Mouse (Mus musculus): ENCODE measurements at regions not wholly inside any gene's neighbourhood (a gene's known extent, or its start where the extent isn't known, plus 50 kb on each side); places are given as distances from the start of the nearest gene placed in this dataset.

DNA sequence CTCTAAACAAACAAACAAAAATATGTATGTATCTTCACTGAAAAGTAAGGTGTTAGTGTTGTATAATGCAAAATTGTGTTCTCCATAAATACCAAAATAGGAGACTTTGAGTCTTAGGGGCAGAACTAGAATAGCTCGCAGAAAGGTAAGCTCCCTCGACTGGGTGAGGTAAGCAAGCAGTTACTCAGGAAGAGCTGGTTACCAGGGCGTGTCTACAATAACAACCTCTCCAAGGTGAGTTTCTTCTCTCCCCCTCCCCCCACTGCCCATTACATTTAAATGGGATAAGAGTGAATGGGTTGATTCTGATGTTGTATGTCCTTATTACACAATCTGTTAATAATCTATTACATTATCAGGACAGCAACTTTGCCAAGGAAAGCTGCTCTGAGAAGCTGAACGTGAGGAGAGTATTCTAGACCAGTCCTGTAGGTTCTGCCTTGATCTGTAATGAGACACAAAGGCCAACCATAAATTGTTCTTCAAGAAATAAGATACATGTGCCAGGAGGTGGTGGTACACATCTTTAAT lies 125.2 kb upstream of the Zfand5 start:
- no peak for DNase-seq (ENCODE audit: low spot score)

DNA sequence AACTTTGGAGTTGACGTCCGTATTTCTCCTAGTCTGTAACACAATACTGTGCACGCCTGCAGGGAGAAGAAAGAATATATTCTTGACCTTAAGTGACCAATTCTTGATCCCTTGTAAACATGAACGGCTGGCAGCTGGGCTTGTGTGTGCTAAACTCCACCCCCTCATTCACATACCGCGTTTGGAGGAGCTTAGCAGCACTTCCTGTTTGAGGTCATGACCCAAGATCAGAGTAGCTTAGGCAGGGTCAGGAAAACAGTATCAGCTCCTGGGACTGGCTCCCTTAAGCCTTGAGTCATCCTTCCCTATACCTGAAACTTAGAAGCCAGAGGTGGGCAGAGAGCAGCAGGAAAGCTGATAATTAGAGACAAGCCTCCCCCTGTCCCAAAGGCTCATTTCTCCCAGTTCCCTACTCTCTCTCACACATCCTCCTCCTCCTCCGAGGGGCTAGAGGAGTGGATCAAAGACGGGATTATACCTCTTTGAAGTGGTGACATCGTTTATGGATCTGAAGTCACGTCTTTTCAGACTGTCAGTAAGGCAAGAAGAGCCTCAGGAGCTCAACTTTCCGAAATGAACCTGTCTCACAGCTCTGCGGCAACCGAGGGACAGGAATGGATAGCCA lies 127.3 kb upstream of the Zfand5 start:
- DNase-seq (ENCODE audit: low spot score), result peak; percentile 92

DNA sequence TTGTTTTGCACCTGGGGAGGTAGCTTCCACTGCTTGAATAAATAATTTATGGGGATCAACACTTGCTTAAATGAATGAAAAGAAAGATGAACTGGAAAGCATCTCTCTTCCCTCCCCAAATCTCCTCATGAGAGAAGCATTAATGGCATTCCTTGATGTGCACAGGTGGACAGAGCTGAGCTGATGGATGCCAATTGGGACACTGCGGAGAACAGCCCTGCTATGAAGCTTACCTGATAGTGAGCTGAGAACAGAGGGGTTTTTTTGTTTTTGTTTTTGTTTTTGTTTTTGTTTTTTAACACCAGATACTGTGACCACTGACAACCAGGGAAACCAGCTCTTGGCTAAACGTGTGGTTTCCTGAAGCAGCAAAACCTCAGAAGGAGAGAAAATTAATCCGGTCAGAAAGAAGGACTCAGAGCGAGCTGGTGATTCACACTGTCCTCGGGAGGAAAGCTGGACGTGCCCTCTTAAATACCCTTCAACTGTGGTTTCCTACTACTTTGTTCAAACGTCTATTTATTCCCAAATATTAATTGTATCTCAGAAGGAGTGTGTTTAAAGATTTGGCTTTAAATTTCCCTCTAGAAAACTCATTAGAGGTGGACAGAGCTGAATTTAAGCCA lies 128.0 kb upstream of the Zfand5 start:
- no peak for DNase-seq (ENCODE audit: low spot score)

DNA sequence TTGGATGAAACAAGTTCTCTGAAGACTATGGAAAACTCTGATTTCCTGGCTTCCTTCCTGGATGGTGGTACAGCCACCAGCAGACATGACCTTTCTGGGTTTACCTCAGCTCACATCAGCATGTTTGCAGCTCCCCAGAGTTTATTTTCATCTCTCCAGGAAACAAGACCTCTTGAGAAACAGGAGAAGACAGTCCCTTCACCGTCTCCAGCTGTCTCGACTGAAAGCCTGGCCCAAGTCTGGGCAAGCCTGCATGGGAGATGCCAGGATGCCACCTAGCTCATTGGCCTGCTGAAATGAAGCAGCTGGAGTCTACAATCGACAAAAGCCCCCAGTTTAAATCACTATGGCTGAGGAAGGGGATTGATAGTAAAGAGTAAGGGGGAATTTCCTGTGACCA lies 131.6 kb upstream of the Zfand5 start:
- DNase-seq (ENCODE audit: low spot score), result no peak

DNA sequence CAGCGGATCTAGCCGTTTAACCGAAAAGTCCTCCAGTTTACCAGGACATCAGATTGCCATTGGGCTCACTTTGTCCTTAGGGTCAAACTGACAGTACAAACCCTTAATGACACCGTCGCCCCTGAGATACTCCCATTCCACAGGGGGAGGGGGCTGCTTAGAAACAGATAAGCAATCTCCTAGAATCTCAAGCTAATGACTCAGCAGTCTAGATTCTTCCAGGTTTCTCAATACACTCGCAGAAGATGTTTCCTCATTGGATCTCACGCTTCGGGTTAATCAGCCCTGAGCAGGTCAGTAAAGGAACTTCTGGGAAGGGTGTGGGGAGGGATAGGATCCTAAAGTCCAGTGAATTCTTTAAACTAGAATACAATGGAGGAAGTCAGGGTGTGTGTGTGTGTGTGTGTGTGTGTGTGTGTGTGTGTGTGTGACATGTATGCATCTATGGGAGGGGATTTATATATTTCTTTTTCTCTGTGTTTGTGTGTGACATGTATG lies 133.0 kb upstream of the Zfand5 start:
- DNase-seq (ENCODE audit: low spot score), result no peak

DNA sequence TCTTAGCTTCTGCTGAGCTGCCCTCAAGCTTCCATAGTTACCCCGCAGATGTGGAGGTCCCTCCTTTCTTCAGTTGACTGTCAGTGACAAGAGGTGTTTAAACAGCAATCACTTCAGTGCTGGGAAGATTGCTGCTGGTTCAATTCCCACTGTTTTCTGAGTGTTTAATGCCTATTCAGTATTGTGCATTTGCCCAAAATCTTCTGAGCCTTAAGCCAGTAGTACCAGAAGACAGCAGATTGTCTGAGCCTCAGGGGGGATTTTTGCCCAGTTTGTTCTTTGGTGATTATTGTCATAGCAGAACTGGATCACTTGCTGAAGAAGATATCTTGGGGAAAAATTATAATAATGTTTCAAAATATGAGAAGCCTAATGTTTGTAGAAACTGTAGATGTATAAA lies 135.3 kb upstream of the Zfand5 start:
- no peak for DNase-seq (ENCODE audit: low spot score)

DNA sequence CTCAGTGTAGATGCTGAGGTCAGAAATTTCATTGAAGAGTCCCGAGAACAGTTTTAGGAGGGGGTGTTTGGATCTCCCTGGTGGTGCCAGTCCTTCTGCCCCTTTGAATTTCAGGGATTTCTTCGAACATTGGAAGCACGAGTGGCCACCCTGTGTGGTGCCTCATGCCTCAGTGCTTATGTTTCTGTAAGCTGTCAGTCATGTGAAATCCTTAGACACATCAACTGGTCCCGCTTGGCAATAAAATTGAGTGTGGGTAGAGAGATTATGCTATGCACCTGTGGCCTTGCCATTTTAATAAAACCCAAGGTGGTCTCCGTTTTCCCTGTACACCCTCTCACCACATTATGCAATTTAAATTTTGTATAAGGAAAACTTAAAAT lies 136.1 kb upstream of the Zfand5 start:
- no peak for DNase-seq (ENCODE audit: low spot score)

DNA sequence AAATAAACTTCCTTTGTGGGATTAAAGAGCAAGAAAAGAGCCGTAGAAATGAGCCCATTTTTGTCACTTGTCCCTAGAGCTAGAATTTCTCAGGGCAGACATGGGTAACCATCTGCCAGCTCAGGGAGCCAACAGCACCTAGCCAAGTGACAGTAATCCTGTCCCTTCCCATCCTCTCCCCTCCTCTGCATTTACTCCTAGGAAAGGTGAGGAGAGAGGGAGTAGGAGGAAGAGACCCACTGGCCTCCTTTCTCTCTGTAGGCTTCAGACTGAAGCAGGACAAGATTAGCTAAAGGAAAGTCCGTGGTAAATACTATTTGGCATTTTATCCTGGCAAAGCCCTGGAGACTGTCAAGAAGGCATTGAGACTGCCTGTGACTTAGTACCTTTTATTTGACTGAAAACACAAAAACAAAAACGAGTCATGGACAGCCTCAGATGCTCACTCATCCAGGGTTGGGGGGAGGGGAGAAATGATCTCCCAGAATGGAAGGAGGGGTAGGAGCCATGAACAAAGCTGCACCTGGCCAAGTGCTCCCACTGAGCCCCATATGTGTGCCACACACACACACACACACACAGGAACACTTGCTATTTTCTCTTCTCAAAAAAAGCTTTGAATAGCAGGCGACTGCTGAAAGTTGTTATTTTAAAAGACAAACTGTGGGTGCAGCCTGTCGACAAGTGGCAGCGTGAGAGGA lies 136.6 kb upstream of the Zfand5 start:
- no peak for DNase-seq (ENCODE audit: low spot score)

DNA sequence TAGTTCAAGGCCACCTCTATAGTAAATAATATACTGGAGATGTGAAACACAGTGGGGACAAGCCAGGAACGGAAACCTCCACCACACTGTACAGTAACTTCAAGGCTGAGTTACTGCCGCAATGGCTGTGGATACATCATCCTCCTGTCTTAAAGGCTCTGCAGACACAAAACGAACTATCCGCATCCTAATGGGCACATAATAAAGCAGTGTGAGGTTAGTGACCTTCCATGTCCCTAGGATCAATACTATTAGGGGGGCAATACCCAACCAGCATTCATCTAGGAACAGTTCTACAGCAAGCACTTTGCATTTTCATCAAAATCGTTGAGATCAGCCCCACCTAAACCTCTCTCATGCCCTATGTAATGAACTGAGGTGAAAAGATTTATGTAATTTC lies 142.4 kb upstream of the Zfand5 start:
- DNase-seq (ENCODE audit: low spot score), result no peak

DNA sequence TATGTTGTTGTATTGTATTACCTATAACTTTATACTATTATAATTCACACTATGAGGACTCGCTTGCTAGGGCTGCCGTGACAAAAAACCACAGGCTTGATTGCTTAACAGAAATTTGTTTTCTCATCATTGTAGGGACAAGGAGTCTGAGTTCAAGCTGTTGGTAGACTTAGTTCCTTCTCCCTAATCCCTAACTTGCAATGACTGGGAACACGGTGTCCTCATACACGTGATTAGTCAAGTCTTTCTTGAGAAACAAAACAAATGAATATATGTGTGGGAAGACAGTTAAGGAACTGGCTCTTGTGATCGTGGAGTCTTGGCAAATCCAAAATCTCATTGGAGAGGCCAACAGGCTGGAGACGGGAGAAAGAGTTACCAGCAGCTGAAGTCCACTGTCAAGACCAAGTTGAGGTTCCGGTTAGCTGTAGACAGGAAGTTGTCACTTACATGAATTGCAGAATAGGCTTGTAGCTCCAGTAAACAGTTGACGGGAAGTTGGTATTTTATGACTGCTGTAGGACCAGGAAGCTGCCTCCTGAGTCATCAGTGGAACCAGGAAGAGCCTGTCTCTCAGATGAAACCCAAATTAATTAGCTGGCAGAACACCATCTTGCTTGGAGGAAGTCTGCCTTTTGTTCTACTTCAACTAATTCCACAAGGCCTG lies 144.9 kb upstream of the Zfand5 start:
- no peak for DNase-seq (ENCODE audit: low spot score)

DNA sequence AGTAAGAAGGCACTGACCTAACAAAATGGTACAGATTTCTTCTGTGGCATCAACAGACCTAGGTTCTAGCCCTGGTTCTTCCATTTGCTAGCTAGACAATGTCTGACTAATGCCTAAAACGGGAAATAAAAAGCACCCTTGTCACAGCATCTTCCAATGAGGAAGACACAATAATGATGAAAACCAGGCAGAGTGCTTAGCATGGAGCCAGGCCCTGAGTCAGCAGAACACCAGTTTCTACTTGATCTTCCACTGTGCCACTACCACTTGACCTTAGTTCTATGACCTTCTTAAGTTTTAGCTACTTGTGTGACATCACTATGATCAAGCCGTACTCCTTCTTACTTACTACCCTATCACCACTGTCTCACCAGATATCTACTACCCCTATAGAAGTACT lies 145.4 kb upstream of the Zfand5 start:
- DNase-seq (ENCODE audit: low spot score), result no peak

DNA sequence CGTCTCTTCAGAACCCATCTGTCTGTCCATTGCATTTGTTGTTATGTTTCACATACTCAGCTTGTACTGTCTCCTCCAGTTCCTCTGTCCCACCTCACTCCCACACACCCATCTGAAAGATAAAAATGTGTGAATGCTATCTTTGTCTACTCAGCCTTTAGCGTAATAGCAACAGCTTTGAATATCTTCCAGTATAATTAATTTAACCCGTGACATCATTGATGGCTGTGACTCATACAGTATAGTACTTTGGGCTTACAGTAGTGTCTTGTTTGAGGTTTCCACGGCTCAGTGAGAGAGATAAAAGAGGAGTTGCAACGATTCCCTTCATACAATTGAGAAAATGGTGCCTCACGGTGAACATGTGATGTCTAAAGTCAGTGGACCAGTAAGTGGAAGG lies 152.6 kb upstream of the Zfand5 start:
- DNase-seq (ENCODE audit: low spot score), result no peak

DNA sequence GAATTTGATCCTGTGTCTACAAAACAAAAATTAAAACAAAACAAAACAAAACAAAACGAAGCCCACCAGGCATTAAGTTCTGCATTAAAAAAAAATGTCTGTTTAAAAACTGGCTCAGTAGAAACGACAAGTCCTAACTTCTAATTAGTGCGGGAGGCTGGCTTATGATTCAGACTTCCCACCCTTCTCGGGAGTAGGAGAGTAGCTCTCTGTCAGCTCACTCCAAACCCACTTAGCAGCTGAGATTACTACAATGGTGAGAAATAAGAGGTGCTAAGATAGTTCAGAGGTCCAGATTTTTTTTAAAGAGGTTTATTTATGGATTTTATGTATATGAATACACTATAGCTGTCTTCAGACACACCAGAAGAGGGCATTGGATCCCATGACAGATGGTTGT lies 153.3 kb upstream of the Zfand5 start:
- DNase-seq (ENCODE audit: low spot score), result no peak

DNA sequence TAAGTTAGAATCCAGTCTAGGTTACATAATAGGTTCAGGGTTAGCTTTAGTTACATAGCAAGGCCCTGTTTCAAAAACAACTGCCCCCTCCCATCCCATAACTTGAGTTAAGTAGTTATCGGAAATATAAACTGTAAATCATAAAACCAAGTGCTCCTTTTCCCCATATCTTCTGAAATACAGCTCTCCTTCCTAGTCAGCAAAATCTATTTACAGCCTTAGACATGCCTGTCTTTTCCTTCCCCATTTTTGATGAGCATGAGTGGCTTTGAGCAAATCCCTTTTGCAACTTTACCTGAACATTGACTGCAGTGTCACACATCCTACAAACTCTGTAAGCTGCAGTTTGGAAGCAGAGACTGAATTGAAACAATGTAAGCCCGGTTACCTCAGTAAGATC lies 156.4 kb upstream of the Zfand5 start:
- no peak for DNase-seq (ENCODE audit: low spot score)

DNA sequence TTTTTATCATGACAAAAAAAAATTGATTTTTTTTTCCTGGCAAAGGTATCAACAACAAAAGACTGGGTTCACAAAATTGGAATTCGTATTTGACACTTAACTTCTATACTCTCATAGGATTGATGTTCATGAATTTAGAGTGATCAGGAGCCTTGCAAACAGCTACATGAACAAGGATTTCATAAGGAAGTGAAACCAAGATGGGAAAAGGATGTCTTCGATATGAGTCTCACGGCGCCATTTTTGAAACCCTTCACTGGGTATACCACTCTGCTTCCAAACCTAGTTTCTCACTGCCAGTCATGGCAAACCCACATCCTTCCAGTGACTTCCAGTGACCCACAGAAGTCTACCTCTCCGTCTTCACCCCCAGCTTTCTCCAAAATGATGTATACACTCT lies 157.8 kb upstream of the Tmc1 start:
- DNase-seq (ENCODE audit: low spot score), result no peak

DNA sequence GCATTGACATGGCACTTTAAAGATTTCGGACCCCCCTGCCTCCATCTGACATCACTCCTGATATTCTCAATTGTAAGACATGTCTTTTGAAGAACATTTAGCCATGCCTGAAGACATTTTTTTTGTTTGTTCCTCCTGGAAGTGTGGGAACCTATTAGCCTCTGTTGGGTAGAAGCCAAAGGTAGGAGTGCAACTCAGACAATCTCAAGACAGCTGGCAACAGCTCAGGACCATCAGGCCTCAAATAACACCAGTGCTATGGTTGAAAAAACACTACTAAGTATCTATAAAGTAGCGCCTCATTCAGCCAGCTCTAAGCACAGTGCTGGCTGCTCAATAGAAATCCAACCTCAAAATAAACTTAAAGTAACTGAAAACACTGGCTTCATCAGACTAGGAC lies 154.3 kb upstream of the Tmc1 start:
- DNase-seq (ENCODE audit: low spot score), result no peak

DNA sequence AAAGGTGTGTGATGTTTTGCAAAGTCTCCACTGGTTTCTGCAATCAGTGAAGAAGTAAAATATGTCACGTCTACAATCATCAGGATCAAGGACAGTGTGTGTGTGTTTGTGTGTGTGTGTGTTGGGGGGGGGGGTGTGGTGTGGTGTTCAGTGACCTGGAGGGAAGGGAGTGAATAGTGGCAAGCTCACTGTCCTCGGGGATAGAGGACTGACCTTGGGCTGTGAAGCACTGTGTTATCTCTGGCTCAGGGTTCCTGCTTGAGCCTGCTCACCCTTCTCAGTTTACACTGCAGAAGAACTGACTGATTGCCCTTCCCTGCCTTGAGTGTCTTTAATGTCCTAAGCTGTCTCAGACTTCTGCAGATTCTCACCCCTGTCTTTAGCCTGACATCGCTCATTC lies 153.7 kb upstream of the Tmc1 start:
- DNase-seq (ENCODE audit: low spot score), result no peak

DNA sequence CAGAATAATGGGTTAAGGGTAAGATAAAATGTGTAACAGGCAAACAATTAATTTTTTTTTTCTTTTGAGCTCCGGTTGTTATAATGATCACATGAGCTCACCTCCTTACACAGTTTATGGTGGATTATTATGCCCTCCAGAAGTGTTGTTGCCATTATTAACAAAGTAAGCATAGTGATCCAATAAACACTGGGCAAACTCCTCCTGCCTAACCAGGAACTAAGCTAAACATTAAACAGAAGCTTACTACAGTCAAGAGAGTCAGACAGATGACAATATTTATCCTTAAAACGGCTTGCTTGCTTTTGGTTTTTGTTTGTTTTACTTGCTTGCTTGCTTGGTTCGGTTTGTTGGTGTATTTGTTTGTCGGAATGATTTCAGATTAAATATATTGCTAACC lies 153.3 kb upstream of the Tmc1 start:
- no peak for DNase-seq (ENCODE audit: low spot score)

DNA sequence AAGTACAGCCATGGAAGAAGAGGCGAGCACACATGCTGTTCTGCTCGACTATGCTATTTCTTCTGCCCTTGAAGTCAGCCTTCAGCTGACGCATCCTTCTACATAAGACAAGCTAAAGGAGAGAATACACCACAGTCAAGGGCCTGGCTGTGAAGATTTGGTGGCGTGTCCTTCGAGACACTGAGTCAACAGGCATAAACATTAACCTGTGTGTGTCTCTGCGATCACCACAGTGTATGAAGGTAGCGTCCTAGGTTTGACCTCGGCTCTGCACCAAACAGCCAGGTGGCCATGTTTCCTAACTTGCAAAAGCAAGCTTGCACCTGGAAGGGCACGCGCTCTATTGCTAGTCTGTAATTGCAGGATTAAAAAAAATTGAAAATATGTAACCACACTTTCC lies 152.8 kb upstream of the Tmc1 start:
- no peak for DNase-seq (ENCODE audit: low spot score)

DNA sequence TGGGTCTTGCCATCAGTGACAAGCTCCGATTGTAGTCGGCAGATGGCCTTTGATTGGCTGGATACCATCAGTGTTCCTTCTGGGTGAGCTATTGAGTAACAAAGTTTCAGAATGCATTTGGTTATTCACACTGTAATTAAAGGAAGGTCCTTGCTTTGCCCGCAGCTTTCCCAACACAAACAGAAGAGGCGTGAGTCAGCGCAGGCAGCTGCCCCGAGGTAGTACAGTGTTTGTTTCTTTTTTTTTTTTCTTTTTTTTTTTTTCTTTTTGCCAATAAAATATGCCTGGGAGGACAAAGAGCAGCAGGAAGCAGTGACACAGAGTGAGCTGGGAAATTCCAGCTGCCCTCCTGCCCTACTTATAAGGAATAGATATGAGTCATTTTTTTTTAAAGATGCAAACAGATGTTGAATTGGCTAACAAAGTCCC lies 152.3 kb upstream of the Tmc1 start:
- DNase-seq (ENCODE audit: low spot score), result no peak

DNA sequence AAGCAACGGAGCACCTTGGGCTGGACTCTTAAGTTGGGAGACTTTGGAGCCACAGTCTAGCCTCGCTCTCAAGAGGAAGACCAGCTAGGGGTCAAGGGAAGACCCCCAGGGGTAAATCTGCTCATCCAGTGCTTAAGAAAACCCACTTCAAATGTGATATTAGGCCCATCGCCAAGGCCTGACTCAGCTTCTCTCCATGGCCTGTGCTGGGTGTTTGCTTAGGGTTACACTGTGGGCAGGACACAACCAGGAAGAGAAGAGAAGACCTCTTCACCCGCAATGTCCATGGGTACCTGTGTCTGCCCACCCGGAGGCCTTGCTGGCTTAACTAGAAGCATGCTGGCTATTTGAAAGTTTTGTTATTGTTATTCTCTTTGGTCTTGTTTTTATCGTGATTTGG lies 151.0 kb upstream of the Tmc1 start:
- no peak for DNase-seq (ENCODE audit: low spot score)

DNA sequence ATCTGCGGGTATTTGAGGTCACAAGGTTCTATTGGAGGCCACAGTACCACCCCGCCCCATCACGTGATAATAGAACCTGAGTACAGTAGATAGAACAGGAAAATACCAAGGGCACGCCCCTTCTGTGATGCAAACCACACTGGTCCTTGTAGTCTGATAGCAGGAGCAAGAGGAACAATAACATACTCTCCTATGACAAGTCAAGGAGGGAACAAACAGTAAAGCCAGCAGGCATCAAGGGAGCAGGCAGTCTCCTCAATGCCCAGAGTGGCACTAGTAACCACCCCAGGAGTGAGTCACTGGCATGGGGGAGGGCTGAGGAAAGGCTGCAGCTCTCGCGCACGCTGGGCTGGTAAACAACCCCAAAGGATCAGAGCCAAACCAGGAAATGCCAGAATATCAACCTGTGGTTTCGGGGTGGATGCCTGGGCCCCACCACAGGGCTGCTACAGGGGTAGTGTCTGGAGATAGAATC lies 150.5 kb upstream of the Tmc1 start:
- no peak for DNase-seq (ENCODE audit: low spot score)

Data from embryo, embryonic 10 days (tissue).